Mouse (Mus musculus) bone marrow, adult 2 months (tissue): Measurements from ENCODE around the gene Grip1.

Source experiments
- CTCF ChIP-seq: fragments of 200-500 bp; IDR thresholded peaks from 2 replicates; pipeline ENCODE4 v1.5.1; 2011; ENCODE audit warnings: low read length, control low read depth; ENCODE audit not compliant: control insufficient read depth, insufficient read depth
- POLR2A ChIP-seq: fragments of 200-500 bp; IDR thresholded peaks from 2 replicates; pipeline ENCODE4 v1.6.1; 2011; ENCODE audit warnings: low read depth, mild to moderate bottlenecking, control low read depth, low read length, borderline replicate concordance; ENCODE audit not compliant: control insufficient read depth

DNA sequence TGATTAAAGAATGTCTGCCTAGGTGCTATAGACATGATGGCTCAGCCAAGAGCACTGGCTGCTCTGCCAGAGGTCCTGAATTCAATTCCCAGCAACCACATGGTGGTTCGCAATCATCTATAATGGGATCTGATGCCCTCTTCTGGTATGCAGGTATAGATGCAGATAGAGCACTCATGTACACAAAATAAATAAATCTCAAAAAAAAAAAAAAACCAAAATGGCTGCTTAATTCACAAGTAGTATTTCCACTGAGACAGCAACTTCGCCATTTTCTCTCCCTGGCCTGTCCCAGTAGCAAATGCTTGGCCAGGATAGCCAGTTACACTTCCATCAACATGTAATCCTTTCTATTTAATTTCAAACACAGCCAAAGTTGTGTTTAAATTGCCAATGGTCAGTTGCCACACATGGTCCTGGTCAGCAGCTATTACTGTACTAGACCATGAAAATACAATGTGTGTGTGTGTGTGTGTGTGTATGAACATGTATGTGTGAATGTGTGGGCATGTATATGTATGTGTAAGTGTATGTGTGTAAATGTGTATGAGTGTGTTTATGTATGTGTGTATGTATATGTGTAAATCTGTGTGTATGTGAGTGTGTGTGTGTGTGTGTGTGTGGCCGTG is 658.2 kb downstream of the Grip1 start:
- TF ChIP-seq CTCF (no peak), POLR2A (no peak)
